In the genomic region with DNA sequence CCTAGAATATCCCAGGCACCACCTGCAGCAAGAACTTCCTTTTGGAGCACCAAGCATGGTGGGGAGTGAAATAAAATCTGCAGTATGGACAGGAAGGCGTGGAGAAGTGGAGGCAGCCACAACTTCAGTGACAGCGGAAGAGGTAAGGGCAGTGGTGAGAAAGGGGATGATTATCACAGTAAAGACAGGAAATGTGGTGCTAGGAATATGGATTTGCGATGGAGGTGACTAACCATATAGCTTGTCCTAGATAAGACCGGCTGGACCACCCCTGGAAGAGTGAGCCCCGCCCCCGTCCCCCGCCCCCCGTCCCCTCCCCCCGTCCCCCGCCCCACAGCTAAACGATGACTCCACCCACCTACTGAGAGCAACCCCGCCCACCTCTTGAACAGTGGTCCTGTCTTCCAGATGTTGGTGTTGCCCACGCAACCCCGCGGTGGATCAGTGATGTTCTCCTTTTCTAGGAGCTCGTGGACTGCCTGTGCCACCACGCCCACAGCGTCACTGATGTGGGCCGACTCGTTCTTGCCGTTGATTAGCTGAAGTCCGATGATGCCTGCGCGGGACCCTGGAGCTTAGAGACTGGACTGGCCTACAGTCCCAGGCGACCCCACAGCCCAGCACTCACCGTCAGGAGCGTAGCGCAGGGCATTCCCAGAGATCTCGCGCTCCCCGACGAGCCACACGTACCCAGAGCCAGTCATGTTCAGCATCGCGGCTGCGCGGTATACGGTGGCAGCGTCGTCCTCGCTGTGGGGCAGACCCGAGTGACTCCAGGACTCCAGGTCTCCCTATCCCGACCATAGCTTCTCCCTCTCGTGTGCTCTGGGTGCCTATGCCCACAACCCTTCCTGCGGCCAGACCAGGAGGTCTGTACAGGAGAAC, we compare ENCODE assay signal across 8 mouse cellular contexts. TPM values are rescaled to one million over a fixed set of nuclear protein-coding genes. Genes with fewer than 3 reads are reported as not detected.
DNase-seq lines count a peak whose midpoint lies in the region; ATAC-seq and TF ChIP-seq lines count a peak whose summit lies in the region.
"Had no signal": no experiment of that assay in that cellular context is flagged by ENCODE, and none has a peak within 500 bp of the region (broad histone marks: within the 10 kb centered on the region; RNA-seq: fewer than 3 reads in every experiment).

No protein-coding gene starts in this region.

- peaks cover 14% of the 10 kb centered on the region for H3K27me3 ChIP-seq in lung, embryonic 14.5 days (ENCODE audit: insufficient read depth, low read length)
- H3K27me3 ChIP-seq in heart, postnatal 0 days (ENCODE audit: control insufficient read depth, insufficient read depth, low read length) = peaks cover 31% of the 10 kb centered on the region
- peaks cover 85% of the 10 kb centered on the region for H3K27me3 ChIP-seq in liver, embryonic 12.5 days (replicated peaks)

- no peaks in the 10 kb centered on the region for H3K4me1 ChIP-seq in lung, embryonic 14.5 days (ENCODE audit: insufficient read depth)
- H3K4me1 ChIP-seq in heart, postnatal 0 days (ENCODE audit: control insufficient read depth, insufficient read depth) = no peaks in the 10 kb centered on the region
- peaks cover 12% of the 10 kb centered on the region for H3K4me1 ChIP-seq in liver, embryonic 12.5 days

- no peaks in the 10 kb centered on the region for H3K36me3 ChIP-seq in lung, embryonic 14.5 days (ENCODE audit: insufficient read depth)
- H3K36me3 ChIP-seq in heart, postnatal 0 days (replicated peaks; ENCODE audit: control insufficient read depth, insufficient read depth, low read length) = no peaks in the 10 kb centered on the region
- no peaks in the 10 kb centered on the region for H3K36me3 ChIP-seq in liver, embryonic 12.5 days

- DNase-seq in lung, embryonic 14.5 days = peak; percentile 75
- DNase-seq in lung, postnatal 25 days (ENCODE audit: low spot score) = no peak
- DNase-seq in heart, postnatal 0 days (ENCODE audit: low spot score) = no peak
- DNase-seq in neural tube, embryonic 10.5 days (ENCODE audit: extremely low spot score, low spot score) = peak; percentile 63
- no peak for DNase-seq in urinary bladder, postnatal 4 days (ENCODE audit: low spot score in 2 of 2)

- 1% methylated on average over 45 of the region's 45 CpGs for WGBS in lung, embryonic 14.5 days
- 2% methylated on average over 45 of the region's 45 CpGs for WGBS in heart, postnatal 0 days
- 3% methylated on average over 41 of the region's 45 CpGs for WGBS in liver, embryonic 12.5 days (ENCODE audit: insufficient replicate concordance)

- H3K9ac ChIP-seq in lung, embryonic 14.5 days = peak overlapping the region; percentile 47
- no peak overlapping the region for H3K9ac ChIP-seq in heart, postnatal 0 days (replicated peaks; ENCODE audit: low read depth, low read length)
- H3K9ac ChIP-seq in liver, embryonic 12.5 days = 0 out of 2 replicates have a peak overlapping the region, but pooled peaks have one; percentile 31

- ATAC-seq in lung, embryonic 14.5 days (ENCODE audit: insufficient read depth) = peak; percentile 86
- ATAC-seq in common myeloid progenitor, adult 5-6 weeks (replicated peaks; ENCODE audit: low read depth, poor library complexity, severe bottlenecking) = peak; percentile 77
- 0 out of 2 replicates have a peak, but pooled peaks have one; percentile 17 for ATAC-seq in heart, postnatal 0 days (ENCODE audit: insufficient read depth, low read depth)
- 0 out of 2 replicates have a peak, but pooled peaks have one; percentile 27 for ATAC-seq in liver, embryonic 12.5 days

- TF ChIP-seq EP300 in heart, postnatal 0 days (IDR thresholded peaks at IDR 0.05; ENCODE audit: low read depth) = no peak

- H3K9me3 ChIP-seq in lung, embryonic 14.5 days (ENCODE audit: low read depth, low read length) = no peaks in the 10 kb centered on the region
- no peaks in the 10 kb centered on the region for H3K9me3 ChIP-seq in heart, postnatal 0 days (replicated peaks; ENCODE audit: control insufficient read depth, low read length)
- no peaks in the 10 kb centered on the region for H3K9me3 ChIP-seq in liver, embryonic 12.5 days (replicated peaks)

- H3K4me2 ChIP-seq in lung, embryonic 14.5 days = peak overlapping the region; percentile 74
- peak overlapping the region; percentile 60 for H3K4me2 ChIP-seq in heart, postnatal 0 days (ENCODE audit: low read depth, low read length)
- H3K4me2 ChIP-seq in liver, embryonic 12.5 days = peak overlapping the region; percentile 67

- peak overlapping the region; percentile 41 for H3K4me3 ChIP-seq in lung, embryonic 14.5 days (ENCODE audit: low read depth, low read length)
- H3K4me3 ChIP-seq in heart, postnatal 0 days (ENCODE audit: low read depth, low read length) = peak overlapping the region; percentile 40
- H3K4me3 ChIP-seq in liver, embryonic 12.5 days = peak overlapping the region; percentile 45

- H3K27ac ChIP-seq in lung, embryonic 14.5 days (ENCODE audit: low read depth) = no peak overlapping the region
- no peak overlapping the region for H3K27ac ChIP-seq in heart, postnatal 0 days (ENCODE audit: low read depth)
- no peak overlapping the region for H3K27ac ChIP-seq in liver, embryonic 12.5 days

- no peak for TF ChIP-seq CTCF in lung, embryonic 14.5 days (IDR thresholded peaks at IDR 0.05; ENCODE audit: low read depth)
- TF ChIP-seq CTCF in heart, postnatal 0 days (IDR thresholded peaks at IDR 0.05; ENCODE audit: low read depth) = no peak

RNA-seq across cellular contexts. Expression of a gene that starts 14.1 kb away (rescaled TPM):
- polyA plus RNA-seq in lung, embryonic 14.5 days (2014; fragmentation: Nextera tagmentation; extraction: Ambion mirVana) = 0.78 and 0.84 TPM in 2 replicates
- not detected in 2 replicates for total RNA-seq in common myeloid progenitor, adult 5-6 weeks (2017)
- 0.46 TPM in 1 of 2 replicates, not detected in the other for total RNA-seq in heart, postnatal 0 days (2014; rRNA removed; ENCODE audit: low replicate concordance)
- polyA plus RNA-seq in heart, postnatal 0 days (2015; fragmentation: Nextera tagmentation; extraction: Ambion mirVana) = not detected in 2 replicates
- polyA plus RNA-seq in liver, embryonic 12.5 days (2016; fragmentation: Nextera tagmentation; extraction: Ambion mirVana) = 0.24 and 0.41 TPM in 2 replicates

RNA-seq across cellular contexts. Expression of a gene that starts 15.2 kb away (rescaled TPM):
- 0.46 and 0.89 TPM in 2 replicates for polyA plus RNA-seq in lung, embryonic 14.5 days (2014; fragmentation: Nextera tagmentation; extraction: Ambion mirVana)
- not detected in 2 replicates for total RNA-seq in common myeloid progenitor, adult 5-6 weeks (2017)
- total RNA-seq in heart, postnatal 0 days (2014; rRNA removed; ENCODE audit: low replicate concordance) = not detected in 2 replicates
- 1.2 TPM in 1 of 2 replicates, not detected in the other for polyA plus RNA-seq in heart, postnatal 0 days (2015; fragmentation: Nextera tagmentation; extraction: Ambion mirVana)
- polyA plus RNA-seq in liver, embryonic 12.5 days (2016; fragmentation: Nextera tagmentation; extraction: Ambion mirVana) = not detected in 2 replicates
- polyA plus RNA-seq: frontal cortex, adult 2 months had no signal

RNA-seq across cellular contexts. Expression of a gene that starts 17.0 kb away (rescaled TPM):
- not detected in 2 replicates for polyA plus RNA-seq in lung, embryonic 14.5 days (2014; fragmentation: Nextera tagmentation; extraction: Ambion mirVana)
- total RNA-seq in common myeloid progenitor, adult 5-6 weeks (2017) = not detected in 2 replicates
- not detected in 2 replicates for total RNA-seq in heart, postnatal 0 days (2014; rRNA removed; ENCODE audit: low replicate concordance)
- polyA plus RNA-seq in heart, postnatal 0 days (2015; fragmentation: Nextera tagmentation; extraction: Ambion mirVana) = not detected in 2 replicates
- not detected in 2 replicates for polyA plus RNA-seq in liver, embryonic 12.5 days (2016; fragmentation: Nextera tagmentation; extraction: Ambion mirVana)
- polyA plus RNA-seq: frontal cortex, adult 2 months had no signal

RNA-seq across cellular contexts. Expression of a gene that starts 27.2 kb away (rescaled TPM):
- polyA plus RNA-seq in lung, embryonic 14.5 days (2014; fragmentation: Nextera tagmentation; extraction: Ambion mirVana) = 70.9 and 76.4 TPM in 2 replicates
- 40.8 and 41.3 TPM in 2 replicates for total RNA-seq in common myeloid progenitor, adult 5-6 weeks (2017)
- total RNA-seq in heart, postnatal 0 days (2014; rRNA removed; ENCODE audit: low replicate concordance) = 20.1 and 41.2 TPM in 2 replicates
- 18.8 and 19.5 TPM in 2 replicates for polyA plus RNA-seq in heart, postnatal 0 days (2015; fragmentation: Nextera tagmentation; extraction: Ambion mirVana)
- 29.4 and 30.5 TPM in 2 replicates for polyA plus RNA-seq in liver, embryonic 12.5 days (2016; fragmentation: Nextera tagmentation; extraction: Ambion mirVana)

RNA-seq across cellular contexts. Expression of a gene that starts 32.6 kb away (rescaled TPM):
- polyA plus RNA-seq in lung, embryonic 14.5 days (2014; fragmentation: Nextera tagmentation; extraction: Ambion mirVana) = 109 and 119 TPM in 2 replicates
- total RNA-seq in common myeloid progenitor, adult 5-6 weeks (2017) = 35.1 and 53.1 TPM in 2 replicates
- total RNA-seq in heart, postnatal 0 days (2014; rRNA removed; ENCODE audit: low replicate concordance) = 31.4 and 48.6 TPM in 2 replicates
- 41.0 and 46.5 TPM in 2 replicates for polyA plus RNA-seq in heart, postnatal 0 days (2015; fragmentation: Nextera tagmentation; extraction: Ambion mirVana)
- 63.6 and 65.3 TPM in 2 replicates for polyA plus RNA-seq in liver, embryonic 12.5 days (2016; fragmentation: Nextera tagmentation; extraction: Ambion mirVana)

Comparison
In these comparisons a context has a peak if more than half of its experiments do, and no peak if none do; other contexts are left out.
1. DNase-seq: peak in lung, embryonic 14.5 days (single experiment) and neural tube, embryonic 10.5 days (single experiment); none in lung, postnatal 25 days (single experiment), heart, postnatal 0 days (single experiment) and urinary bladder, postnatal 4 days (0 of 2).
2. ATAC-seq: peak in every context shown above with its lines; median percentile 86 in lung, embryonic 14.5 days; 77 in common myeloid progenitor, adult 5-6 weeks; 27 in liver, embryonic 12.5 days; 17 in heart, postnatal 0 days.
3. Peak in every context shown above with its lines, with median percentiles within 50 percentile points of each other: H3K4me2 ChIP-seq and H3K4me3 ChIP-seq.